Mouse (Mus musculus) adrenal gland, adult (tissue): ENCODE results near the gene Lrrc8c.

Source experiments
- DNase-seq, 2 experiments: peaks; one replicate each; pipeline ENCODE4 v3.0.0; 2022 to 2023; ENCODE audit warnings: low spot score in 1 of 2; ENCODE audit not compliant: inconsistent age in 2 of 2

The Lrrc8c gene

DNA sequence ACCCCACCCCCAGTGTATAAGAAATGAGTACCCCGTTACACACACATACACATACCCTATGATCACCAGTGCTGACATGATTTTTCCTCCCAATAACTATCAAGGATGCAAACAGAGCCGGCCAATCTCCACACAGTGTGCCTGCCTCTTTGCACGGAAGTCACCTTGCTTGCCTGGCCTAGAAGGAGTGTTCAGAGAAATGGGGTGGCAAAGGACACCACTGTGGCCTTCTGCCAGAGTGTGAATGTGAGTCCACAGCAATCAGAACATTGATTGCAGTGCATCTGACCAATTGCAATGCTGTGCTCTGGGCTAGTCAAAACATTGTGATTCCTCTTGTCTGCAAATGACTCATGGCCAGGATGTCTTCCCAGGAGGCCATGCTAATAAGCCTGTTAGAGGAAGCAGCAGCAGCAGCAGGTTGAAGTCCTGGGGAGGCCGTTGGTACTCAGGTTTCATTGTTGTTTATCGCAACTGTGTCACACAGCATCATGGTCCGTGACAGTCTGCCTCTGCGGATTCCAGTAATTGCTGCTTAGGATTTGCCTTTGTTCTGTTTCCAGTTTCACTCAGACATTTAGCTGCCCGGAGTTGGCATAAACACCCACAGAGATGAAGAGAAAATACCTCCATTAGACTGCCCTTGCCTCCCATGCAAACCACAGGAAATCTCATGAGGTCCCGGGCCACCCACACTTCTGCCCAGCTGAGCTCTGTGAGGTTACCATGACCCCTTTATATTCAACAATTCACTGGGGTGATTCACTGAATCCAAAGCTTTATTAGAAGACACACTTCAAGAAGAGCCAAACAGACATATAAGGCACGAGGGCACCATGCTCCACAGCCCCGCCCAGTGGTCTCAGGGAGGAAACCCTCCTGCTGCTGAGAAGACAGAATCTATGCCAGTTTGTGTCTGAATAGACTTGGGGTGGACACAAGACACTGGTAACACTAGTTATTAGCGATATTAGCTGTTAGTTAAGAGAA, 18.8 kb upstream of the Lrrc8c start:
- DNase-seq: peak in 1 of 2 experiments; percentile 68

DNA sequence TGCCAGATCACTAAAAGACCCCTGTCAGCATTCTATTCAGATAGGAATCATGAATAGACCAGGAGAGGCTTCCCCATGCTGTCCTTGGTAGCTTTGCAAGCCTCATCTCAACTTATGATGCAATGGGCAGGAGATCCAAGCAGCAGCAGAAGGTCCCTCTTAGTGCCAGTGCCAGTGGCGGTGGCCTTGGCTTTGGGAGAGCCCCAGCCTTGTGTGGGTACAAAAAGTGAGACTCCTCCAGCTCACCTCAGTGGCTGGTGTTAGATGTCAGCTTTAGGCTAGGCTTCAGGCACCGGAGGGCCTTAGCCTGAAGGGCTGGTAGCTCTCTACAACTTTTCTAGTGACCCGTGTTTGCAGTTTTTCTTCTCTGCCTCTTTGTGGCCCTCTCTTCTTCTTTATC, 18.1 kb upstream of the Lrrc8c start:
- DNase-seq: peak; percentile 51 to 76

DNA sequence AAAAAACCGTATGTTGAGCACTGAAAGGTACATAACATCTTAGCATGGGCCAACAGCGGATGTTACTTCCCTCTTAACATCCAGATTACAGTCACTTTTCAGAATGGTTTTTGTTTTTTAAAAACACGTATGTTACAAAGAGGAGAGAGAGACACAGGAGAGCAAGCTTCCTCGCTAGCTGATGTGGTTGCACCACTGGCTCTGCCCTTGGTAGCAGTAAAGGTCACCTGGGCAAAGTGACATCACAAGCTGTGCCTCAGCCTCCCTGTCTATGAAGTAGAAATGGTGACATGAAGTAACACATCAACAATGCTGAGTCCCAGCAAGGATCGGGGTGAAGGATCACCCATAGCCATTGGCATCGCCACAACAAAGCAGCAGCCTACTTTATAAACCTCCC, 10.4 kb upstream of the Lrrc8c start:
- DNase-seq: no peak

DNA sequence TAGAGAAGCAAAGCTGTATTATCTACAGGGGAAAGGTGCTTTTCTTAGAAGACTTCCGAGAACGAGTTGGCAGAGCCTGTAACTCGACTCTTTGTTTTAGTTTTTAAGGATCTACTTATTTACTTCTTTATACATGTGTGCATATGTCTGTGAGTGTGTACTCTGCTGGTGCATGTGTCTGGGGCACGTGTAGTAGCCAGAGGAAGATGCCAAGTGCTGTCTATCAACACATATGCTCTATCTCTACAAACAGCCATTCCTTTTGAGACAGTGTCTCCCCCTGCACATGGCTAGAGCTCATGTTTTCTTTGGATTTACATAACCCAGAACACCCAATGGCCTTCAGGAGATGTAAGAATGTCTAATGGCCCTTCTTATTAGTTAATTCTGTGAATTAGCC, 6.9 kb upstream of the Lrrc8c start:
- no peak for DNase-seq

- DNase-seq: no peak
Observed at GRCm38 (mm10) chr5:105515532-105515931, 3.7 kb upstream of the Lrrc8c start.

GRCm38 (mm10) chr5:105516290-105516689, 2.9 kb upstream of the Lrrc8c start:
- no peak for DNase-seq

DNA sequence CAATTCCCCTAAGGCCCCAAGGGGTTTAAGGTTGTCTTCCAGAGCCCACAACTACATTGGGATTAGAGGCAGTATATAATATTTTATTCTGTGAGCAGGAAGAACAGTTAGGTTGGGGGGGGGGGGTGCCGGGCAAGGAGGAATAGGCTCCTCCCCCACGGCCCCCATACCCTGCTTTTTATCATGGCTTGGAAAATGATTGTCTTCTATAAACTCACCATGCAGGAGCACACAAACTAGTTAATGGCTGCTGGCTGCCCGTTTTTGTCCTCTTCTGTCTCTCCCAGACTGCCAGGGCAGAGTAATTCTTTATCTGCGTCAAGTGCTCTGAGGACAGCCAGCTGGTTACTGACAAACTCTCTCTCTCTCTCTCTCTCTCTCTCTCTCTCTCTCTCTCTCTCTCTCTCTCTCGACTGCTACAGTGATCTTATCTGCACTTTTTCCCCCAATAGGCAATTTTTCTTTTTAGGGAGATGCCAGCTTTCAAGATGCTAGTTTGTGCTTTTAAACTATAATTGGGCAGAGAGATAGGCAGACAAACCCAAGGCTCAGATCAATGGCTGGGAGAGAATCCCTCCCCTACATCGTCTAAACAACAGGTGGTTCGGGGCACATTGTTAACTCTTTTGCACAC, 1.1 kb upstream of the Lrrc8c start:
- peak in 1 of 2 experiments; percentile 44 for DNase-seq

GRCm38 (mm10) chr5:105518626-105519095, 527 bp upstream of the Lrrc8c start:
- DNase-seq: no peak

DNA sequence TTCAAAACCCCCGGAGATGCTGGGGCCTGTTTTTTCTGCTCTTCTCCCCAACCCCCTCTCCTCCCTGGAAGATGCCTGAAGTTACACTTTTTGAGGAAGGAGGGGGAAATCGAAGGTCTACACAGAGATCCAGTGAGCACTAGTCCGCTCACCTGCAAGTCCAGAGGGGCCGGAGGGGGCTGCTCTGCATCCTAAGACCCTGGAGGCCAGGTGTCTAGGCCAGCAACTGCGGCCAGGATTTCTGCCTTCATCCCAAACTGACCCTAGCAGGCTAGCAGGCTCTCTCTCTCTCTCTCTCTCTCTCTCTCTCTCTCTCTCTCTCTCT, 750 bp downstream of the Lrrc8c start:
- no peak for DNase-seq

DNA sequence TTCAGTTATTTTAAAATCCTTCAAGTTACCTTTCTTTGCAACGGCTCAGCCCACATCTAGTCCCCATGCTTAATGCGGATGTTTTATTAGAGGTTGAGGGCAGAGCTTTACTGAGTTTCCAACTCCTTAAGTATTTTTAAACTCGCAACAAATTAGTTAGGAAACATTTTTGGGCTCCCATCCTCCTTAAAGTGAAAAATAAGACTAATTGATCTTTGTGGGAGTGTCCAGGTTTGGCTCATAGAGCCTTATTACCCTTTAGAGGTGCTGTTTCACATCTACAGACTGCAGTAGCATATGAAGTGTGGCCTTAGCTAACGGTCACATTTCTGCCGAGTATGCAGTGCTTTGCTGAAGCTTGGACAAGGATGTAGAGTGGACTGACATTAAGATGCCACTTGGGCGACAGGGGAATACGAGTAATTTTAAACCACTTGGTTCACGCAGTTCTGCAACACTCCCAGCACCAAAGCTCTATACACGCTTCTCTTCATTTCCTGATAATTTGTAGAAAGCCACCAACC, 1.3 kb downstream of the Lrrc8c start:
- no peak for DNase-seq

GRCm38 (mm10) chr5:105523452-105523851, 4.3 kb downstream of the Lrrc8c start:
- peak in 1 of 2 experiments; percentile 51 for DNase-seq

DNA sequence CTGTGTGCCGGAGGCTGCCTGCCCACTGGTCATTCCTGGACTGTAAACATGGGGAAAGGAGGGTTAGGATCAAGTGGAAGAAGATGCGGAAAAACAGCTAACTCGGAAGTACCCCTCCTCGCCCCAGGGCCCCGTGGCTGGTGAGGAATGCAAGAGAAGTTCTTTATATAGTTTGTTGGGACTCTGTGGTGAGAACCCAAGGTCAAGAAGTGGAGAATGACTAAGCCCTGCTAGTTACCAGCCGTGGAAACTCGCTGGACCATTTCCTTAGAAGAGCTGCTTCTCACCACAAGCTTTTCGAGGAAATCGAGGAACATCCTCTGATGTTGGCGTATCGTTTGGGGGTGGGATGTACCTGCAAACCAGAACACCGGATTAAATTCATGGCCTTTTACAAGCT, 5.8 kb downstream of the Lrrc8c start:
- DNase-seq: no peak

GRCm38 (mm10) chr5:105526107-105526645, 7.0 kb downstream of the Lrrc8c start:
- no peak for DNase-seq

DNA sequence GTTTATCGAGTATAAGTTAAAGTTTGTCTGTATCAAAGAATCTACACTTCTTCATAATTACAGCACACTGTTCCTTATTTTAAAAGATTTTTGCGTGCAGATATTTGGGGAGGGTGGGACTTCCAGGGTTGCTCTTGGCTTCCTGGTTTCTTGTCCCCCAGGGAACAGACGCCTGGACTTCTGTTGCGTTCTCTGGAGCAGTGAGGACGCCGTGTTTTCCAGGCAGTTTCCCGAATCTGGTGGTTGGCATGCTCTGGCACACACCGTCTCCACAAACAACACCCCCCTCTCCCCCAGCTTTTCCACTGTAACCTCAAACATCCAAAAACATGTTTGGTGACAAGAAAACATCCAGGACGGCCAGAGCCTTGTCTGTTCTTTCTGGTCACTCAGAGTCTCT, 7.6 kb downstream of the Lrrc8c start:
- DNase-seq: peak in 1 of 2 experiments; percentile 40

GRCm38 (mm10) chr5:105527477-105528331, 8.5 kb downstream of the Lrrc8c start:
- peak; percentile 72 to 90 for DNase-seq

DNA sequence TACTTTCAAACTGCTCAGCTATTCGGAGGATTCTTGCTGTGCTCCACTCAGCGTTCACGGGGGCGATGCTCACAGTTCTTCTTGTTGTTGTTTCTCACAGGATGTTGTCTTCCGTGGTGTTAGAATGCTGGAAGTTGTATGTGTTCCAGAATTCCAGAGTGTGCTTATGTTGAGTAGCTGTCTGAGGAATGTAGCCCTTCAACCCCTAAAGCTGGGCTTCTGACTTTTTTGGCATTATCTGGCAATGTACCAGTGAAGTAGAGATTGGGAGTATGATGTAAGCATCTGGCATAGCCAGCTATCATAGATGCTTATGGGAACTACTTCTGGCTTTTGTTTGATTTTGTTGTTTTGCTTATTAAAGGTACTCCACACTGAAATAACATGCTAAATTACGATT, 11.4 kb downstream of the Lrrc8c start:
- DNase-seq: no peak

DNA sequence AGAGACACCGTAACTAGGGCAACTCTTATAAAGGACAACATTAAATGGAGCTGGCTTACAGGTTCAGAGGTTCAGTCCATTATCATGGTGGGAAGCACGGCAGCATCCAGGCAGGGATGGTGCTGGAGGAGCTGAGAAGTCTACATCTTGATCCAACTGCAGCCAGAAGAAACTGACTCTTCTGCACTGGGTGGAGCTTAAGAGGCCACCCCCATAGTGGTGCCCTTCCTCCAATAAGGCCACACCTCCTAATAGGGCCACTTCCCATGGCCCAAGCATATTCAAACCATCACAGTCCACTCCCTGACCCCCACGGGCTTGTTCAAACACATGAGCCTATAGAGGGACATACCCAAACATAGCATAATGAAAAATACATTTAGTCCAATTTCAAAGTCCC, 16.0 kb downstream of the Lrrc8c start:
- no peak for DNase-seq

- no peak for DNase-seq
Observed at GRCm38 (mm10) chr5:105536172-105536571, 17.0 kb downstream of the Lrrc8c start.

- no peak for DNase-seq
Observed at GRCm38 (mm10) chr5:105537101-105537723, 18.0 kb downstream of the Lrrc8c start.

DNA sequence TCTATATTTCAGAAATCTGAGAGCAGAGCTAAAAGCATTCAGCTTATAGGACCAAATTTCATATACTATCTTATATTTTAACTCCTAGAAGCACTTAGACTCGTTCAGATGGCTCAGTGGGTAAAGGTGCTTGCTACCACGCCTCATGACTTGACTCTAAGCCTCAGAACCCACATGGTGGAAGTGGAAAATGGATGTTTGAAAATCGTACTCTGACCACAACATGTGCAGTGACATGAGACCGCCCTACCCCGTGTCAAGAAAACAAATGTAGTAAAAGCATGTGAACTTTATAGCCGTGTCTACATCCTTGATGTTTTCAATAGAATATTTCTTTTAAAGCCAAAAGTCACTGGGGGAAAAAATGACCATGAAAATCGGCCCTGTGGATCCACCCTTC, 21.9 kb downstream of the Lrrc8c start:
- DNase-seq: no peak
